Mouse (Mus musculus): ENCODE measurements around the gene Dmrt2.

The Dmrt2 gene

DNA sequence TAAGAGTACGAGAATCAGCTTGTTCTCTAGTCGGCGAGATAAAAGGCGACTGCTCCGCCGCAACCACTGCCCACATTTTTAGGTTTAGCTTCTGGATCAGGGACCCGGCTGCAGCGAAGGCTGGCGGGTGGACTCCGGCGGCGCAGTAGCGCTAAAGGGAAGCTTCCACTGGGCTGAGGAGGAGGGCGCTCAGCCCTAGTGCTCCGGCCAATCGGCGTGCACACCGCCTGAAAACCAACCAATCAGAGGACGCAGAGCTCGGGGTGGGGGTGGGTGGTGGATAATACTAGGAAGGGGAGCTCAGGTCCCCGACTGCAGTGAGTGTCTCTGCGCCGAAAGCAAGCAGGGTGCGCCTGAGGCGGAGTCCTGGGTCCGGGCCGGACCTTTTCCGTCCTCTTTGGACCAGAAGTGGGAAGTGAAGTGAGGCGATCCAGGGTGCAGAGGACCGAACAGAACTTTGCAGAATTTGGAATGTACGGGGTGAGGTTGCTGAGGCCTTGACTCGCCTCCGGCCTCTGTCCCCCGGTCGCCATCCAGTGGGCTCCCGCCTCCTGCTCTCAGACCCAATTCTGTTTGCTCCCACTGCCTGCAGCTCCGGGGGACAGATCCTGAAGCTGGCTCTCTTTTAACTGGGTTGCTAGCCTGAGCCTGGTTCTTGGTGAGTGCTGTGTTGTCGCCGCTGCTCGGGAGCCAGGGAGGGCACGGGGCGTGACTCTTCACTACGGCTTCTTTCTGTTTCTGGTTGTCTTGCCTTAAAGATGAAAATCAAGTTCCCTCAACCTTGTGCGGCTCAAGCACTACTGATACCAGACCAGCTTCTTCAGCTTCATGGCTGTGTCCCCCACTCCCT, at the start of gene Dmrt2:
Dmrt2 (plus strand) TSS at position 311 of the 850 bp plus-strand sequence.
- 2% methylated on average over 44 of the region's 44 CpGs for WGBS

DNA sequence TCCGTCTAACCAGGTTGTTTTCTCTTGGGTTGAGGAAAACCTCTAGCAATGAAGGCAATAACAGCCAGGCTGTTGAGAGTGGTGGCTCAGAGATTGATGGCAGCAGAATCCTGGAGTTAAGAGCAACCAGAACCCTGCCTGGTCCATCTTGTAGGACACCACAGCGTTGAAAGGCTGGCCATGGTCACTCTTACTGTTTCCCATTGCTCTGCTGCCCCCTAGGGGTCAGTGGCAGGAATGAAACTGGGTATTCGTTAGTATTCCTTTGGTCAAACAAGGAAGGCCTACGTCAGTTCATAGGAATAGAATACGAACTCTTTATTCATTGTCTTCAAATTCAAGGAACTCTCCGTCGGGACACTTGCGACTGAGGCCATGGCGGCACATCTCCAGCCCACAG, 43.7 kb upstream of the Dmrt2 start:
- WGBS, result 22% methylated on average over 9 of the region's 9 CpGs

DNA sequence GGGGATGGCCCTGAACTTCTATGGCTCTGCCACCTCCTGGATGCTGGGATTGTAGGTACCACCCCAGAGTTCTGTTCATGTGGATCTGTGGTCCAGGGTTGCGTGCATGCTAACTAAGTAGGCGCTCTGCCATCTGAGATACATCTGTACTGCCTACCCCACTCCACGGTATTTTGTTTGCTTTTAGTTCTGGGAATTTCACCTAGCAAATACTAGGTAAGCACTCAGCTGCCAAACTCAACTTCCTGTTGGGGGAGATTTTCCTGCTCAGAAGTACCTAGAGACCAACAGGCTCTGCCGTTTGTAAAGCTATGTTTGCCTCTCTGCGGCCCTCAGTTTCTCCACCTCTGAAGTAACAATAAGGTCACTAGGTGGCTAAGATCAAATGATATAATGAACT, 37.1 kb upstream of the Dmrt2 start:
- WGBS, result 79% methylated on average over 5 of the region's 5 CpGs

DNA sequence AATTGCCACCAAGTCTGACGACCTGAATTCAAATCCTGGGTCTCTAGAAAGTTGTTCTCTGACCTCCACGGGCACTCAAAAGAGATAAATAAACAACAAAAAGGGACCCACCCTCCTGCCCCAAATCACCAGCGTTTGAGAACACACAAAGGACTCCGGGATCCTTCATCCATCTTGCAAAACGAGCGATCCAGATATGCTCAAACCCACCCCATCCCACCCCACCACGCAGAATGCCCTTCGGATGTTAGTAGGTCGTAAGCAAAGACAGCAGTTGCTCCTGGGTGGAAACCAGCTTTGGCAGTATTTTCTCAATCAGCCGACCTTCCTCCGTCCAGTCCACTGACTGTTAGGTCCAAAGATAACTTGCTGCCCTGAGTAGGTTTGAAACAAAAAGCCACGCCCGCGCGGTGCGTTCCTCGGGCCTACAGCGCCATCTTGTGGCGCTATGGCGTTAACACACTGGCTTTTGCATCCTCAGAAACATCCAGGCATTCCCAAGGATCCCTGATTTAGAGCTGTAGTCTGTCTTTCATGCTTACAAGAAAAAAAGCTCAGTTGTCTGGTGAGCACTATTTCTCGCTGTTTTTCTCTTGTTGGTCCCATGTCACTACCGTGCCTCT, 36.5 kb upstream of the Dmrt2 start:
- 8% methylated on average over 22 of the region's 22 CpGs for WGBS

DNA sequence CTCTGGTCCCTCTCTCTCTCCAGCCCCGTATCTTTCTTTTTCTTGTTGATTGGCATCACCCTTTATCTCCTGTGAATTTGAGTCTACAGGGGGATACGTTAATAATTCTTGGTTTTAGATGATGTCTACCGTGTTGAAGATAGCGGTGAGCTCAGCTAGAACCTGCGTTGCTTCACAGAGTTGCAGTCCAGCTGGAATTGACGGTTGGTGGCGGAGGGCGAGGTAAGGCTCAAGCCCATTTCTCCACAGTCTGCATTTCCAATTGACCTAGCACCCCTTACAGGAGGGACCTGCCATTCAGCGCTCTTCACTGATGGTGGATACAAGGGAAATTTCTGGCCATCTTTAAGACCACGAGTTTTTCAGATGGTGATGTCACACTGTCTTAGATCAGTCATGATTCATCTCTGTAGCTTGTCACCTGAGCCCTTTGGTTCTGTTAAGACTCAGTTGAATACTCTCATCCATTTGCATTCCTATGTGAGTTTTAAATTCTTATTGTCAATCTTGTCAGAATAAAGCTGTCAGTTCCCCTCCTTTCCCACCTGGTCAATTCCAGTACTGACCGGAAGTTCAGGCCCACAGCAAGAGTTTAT, 33.3 kb upstream of the Dmrt2 start:
- WGBS, result 86% methylated on average over 11 of the region's 11 CpGs

DNA sequence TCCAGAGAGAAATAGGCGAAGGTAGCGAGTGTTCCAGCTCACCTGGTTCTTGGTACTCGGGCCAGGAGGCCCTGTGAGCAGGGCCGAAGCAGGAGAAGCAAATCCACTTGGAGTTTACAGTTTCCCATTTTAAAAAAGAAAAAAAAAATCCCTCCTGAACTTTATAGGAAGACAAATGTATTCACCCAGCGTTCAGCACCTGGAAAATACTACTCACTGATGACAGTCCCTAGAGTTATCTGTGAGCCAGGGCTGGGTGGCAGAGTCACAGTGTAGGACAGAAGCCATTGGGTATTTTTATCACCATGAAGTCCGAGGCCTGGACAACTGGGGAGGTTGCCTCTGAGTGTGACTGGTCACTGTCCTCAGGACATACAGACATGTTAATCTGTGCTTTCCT, 30.4 kb upstream of the Dmrt2 start:
- WGBS, result 94% methylated on average over 6 of the region's 6 CpGs

DNA sequence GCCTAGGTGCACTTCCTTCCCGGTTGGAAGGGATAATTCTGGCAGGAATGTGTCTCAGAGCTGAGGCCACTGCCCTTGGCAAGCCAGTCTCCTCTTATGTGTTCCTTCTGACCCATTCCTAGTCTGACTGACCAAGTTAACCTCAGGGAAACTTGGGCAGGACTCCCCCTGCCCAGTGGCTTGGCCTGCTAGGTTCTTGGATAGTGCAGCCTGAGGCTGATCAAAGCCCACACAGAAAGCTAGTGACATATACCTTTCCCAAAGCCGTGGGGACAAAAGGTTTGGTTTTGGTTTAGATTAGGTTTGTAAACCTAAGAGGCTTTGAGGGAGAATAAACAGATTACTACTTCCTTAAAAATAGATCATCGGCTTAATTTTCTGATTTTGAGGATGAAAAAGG, 25.1 kb upstream of the Dmrt2 start:
- 87% methylated on average over 3 of the region's 3 CpGs for WGBS

DNA sequence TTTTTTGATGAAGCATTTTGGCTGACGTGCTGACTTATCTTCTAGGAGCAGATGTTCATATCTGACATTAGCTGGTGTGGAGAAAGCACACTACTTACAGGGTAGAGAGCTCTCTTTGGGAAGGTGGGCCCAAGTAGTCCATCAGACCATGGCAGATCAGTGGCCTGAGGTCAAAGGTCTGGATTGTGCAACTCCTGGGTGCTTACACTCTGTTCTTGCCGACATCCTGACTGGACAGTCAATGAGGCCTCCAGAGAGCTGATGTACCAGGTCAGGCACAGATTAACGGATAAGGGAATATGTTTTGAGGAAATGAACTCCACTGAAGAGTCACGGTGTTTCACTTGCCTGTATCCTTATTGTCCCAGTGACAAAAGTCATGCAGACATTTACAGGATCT, 23.5 kb upstream of the Dmrt2 start:
- WGBS, result 78% methylated on average over 4 of the region's 4 CpGs

DNA sequence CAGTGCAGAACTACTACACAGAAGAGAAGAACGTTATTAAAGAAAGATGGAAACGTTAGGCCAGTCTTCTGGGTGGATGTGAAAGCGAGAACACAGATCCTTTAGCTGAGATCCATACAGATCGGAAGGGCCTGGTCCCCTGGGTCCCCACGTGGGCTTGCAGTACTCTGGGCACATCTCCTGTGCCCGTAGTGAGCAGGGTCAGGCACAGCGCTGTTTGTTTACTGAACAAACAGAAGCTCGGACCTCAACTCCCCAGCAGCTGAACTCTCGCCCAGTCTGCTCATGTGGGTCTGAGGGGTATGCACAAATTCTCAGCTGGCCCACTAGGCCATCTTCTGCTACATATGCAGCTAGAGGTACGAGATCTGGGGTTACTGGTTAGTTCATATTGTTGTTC, 21.7 kb upstream of the Dmrt2 start:
- WGBS, result 85% methylated on average over 10 of the region's 10 CpGs

DNA sequence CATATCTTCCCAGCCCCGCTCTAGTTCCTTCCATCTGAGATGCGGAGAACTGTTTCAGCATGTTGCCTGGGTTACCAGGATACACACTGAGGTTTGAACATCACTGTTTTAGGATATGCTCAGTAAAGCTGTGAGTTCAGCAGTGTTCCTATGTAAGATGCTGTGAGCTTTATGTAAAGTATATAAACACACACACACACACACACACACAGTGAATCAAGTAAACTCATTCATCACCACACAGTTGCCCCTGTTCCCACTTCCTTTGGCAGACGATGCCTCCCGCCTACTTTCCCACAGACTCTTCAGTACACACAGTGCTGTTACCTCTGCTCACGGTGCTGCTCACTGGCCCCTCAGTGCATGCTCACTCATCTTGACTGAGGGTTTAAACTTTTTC, 19.7 kb upstream of the Dmrt2 start:
- 35% methylated on average over 5 of the region's 5 CpGs for WGBS

DNA sequence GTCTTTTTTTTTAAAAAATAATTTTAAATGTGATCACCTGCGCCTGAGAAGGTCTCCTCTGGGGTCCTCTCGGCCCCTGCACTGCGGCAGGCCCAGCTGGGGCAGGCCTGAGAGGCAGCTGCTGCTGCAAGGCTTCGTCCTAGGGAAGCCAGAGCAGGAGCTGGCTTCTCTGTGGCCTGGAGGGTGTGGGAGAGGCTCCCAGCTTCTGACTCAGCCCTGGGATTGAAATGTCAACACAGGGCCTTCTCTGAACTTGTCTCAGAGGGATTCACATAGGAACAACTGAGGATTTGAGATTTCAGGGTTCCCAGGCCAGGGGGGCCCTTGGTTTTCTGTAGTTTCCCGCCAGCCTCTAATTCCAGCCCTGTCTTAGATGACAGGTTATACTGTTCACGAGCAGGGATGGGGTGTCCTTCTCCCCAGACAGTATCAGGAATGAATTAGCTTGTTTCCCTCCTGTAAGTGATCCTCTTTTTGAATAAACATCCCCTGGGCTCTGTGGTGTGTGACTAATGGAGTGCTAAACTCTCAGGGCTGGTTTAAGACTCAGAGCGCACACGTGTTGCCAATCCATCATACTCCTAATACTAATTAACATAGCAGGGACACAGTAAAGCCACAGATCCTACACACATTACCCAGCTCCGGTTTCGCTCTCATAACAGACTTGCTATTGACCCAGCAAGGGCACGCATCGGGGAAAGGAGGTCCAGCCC, 18.0 kb upstream of the Dmrt2 start:
- WGBS, result 82% methylated on average over 12 of the region's 12 CpGs

DNA sequence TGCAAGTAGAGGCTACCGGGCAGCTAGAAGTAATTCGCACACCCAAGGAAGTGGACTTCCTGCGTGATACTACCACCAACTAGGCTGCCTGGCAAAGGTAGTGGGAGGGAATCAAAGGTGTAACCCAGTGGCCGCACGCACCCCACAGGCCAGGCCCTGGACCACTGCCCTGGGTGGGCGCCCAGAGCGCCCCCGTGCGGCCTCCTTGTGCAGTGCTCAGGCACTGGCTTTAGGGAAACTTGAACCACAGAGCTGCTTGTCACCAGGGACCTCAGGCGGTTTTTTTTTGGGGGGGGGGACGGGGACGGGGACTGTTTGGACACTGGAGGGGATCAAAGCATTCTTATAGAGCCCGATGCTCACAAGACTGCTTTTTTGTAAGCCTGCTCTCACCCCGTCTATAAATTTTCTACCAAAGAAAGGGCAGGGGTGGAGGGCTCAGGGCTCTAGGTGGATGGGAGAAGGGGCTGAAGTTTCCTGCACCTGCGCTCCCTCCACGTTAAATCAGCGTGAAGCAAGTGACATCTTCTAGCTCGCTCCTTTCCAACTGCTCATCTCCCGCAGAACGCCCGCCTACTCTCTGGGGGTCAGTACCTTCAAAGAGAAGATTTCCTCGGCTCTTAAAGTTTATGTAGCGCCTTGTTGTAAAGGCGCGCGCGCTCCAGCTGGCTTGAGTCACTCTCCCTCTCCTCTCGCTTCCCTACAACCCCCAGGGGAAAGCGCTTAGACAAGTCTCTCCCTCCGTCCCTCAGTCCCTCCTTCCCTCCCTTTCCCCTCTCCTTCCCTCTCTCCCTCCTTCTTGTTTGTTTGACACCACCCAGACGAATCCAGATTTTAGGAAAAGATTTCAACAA, 6.5 kb upstream of the Dmrt2 start:
- WGBS, result 8% methylated on average over 31 of the region's 31 CpGs

DNA sequence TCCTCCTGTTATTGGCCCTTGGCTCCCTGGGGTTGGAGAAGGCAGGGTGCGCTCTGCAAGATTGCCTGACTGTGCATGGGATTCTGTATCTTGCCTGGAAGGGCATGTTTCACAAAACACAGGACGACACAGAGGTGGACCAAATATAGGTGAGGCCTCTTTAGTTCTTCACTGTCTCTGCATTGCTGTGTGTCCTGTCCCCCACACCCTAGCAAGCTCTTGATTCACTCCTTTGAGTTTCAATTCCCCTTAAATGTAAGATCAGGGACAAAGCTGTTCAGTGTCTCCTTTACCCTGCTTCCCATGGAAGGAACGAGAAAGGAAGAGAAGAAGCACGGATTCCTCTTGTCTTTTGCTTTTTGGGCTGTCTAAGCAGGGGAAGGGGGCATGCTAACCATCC, 4.4 kb upstream of the Dmrt2 start:
- WGBS, result 35% methylated on average over 4 of the region's 4 CpGs

DNA sequence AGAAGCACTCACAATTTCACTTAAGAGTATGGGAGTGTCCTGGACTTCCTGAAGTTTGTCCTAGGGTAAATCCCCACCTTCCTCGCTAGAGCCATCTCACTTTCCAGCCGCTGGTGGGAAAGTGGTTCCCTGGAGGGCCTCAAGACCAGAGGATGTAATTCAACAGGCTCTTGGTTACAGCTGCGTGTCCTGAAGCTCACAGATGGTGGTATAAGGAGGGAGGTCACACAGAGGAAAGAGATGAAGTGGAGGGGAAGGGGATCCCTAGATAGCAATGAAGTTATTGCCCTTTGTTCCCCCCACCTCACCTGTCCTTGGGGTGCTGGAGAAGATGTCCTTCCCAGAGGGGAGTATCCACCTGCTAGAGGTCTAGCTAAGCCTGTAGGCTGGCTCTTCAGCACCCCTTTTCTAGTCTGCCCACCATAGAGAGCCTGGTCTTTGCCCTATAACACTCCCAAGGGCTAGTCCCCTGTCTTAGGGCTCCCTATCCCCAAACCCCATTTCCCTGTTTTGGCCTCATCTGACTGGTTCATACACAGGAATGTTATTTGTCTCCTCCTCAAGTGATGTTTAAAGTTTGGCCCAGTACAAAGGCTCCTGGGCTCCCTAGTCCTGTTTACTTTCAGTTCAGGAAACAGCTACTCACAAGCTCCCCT, 2.5 kb upstream of the Dmrt2 start:
- WGBS, result 27% methylated on average over 3 of the region's 3 CpGs

DNA sequence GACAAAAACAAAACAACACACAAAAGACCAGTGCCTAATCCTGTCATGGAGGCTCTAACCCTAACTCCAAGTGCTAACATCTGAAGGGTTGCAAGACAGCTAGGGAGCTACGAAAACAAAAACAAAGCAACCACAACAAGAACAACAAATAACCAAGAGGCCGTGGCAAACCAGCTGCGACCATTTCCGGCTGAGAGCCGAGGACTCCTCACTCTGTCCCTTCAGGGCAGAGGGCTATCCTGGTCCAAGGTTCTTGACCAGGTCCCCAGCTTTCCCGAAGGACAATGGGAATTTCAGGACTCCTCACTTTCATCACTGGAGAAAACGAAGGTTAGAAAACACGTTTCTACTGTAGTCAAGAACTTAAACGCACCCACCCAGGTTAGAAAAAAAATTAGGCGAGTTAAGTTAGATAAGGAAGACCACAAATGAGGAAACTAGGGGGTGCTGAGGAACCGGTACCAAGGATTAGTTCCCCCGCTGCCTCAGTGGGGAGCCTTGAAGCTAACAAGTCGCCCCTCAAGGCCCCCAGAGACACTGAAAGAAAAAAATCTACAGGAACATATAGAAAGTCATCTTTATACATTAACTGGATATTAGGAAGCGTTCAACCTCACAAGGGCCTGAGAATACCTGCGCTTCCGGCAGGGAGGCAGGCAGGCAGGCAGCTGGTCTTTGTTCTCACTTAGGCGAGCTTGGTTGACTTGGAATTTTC, 1.5 kb upstream of the Dmrt2 start:
- WGBS, result 7% methylated on average over 17 of the region's 17 CpGs

DNA sequence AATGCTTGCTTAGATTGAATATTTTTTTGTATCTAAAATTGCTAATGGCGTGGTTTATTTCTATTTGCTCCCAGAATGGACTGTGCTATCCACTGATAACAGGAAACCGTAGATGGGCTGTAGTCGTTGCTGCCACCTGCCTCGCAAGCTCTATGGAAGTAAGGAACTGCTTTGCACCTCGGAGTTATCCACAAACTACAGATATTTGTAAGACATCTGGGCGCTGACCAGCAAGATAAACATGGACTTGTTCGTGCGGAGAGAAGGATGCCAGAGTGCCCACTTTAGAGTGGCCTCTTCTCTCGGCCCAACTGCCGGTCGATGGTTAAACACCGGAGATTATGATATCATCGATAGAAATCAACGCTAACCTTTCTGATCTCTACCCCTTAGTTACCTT, 530 bp upstream of the Dmrt2 start:
- 3% methylated on average over 14 of the region's 14 CpGs for WGBS

DNA sequence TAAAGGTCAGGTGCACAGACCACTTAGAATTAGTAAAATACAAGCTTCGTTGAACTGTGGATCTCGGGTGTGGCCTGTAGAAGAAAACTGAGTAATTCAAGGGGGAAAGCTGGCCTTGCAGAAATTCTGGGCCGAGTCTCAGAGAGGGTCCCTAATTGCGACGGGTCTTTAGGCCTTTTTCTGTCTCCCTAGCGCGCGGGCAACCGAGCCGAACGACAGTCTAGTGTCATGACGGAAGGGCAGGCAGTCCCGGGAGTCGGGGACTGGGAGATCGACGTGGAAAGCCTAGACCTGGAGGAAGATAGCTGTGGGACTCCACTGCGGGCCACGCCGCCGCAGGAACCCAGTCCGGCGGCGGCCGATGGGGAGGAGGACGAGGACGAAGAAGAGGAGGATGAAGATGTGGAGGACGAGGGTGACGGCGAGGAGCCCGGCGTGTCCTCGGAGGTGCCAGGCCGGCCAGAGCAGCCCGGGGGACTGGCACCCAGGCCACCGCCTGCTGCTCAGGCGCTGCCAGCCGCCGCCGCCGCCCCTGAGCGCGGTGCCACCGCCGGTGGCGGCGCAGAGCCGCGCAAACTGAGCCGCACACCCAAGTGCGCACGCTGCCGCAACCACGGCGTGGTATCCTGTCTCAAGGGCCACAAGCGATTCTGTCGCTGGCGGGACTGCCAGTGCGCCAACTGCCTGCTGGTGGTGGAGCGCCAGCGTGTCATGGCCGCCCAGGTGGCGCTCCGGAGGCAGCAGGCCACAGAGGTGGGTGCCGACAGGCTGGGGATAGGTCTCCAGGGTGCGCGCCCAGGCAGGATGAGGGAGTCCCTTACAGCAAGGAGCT, 1.2 kb downstream of the Dmrt2 start:
- WGBS, result 2% methylated on average over 66 of the region's 66 CpGs

DNA sequence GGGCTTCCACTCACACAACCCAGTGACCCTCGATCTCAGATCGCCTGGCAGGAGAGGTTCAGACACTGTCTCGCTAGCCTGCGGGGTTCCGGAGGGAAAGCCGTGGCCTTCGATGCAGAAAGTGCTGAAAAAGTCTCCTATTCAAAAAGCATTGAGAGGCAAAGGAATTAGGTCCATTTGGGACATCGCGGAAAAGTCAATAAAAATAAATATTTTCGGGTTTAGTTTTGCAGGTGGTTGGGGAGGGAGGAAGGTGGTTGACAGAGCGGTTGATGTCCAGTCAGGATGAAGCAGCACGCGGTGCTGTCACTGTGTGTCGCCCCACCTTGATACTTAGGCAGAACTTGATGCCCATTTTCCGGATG, 1.8 kb downstream of the Dmrt2 start:
- 1% methylated on average over 15 of the region's 15 CpGs for WGBS

DNA sequence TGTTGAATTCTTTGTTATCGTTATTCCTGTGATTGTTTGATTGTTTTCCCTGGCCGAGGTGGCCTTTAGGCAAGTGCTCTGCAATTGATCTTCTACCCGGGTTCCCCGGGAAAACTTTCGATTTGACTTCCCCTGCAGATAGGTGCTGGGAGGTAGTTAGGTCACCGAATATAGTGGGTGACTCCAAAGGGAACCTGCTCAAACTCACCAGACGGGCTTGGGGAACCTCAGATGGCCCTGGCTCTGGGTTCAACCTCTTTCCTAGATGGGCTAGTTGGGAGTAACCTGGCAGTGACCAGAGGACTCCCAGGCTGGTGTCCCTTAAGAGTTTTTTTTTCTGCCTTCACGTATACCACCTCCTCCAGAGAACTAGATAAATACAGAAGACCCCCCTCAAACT, 2.5 kb downstream of the Dmrt2 start:
- WGBS, result 6% methylated on average over 8 of the region's 8 CpGs
